Mouse (Mus musculus): ENCODE data around the gene Rpap3. TPM values are rescaled to one million over a fixed set of nuclear protein-coding genes. Genes with fewer than 3 reads are reported as not detected.

Gene Rpap3
- polyA plus RNA-seq, 1 experiment: 41.7 TPM

DNA sequence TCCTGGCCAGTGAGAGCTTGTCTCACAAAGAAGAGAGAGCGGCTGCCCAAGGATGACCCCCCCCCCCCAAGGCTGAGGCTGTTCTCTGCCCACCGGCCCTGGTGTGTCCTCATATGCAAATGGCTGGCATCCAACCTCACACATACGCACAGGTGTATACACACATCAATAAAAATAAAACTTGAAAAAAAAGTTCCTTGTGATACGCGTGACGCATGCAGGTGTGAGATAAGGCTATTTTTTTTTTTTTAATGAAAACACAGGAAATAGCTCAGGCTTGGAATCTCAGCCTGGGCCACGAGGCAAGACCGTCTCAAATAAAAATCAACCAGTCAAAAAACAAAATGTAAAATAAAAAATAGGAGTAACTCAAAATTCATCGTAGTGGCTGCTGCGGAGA is 40.7 kb upstream of the Rpap3 start:
- H3K9ac ChIP-seq (ENCODE audit: low read depth, poor library complexity, severe bottlenecking): no peak overlapping the region
- no peak for TF ChIP-seq POLR2A (IDR thresholded peaks at IDR 0.05; ENCODE audit: insufficient read depth, low read length)
- H3K27ac ChIP-seq (ENCODE audit: insufficient read depth, low read length): no peak overlapping the region
- no peak overlapping the region for H3K4me3 ChIP-seq (ENCODE audit: low read depth, low read length)
- H3K4me1 ChIP-seq (ENCODE audit: control insufficient read depth, insufficient read depth, low read length): no peaks in the 10 kb centered on the region
- H3K9me3 ChIP-seq (replicated peaks; ENCODE audit: control insufficient read depth, insufficient read depth, low read length, poor library complexity, severe bottlenecking): no peaks in the 10 kb centered on the region
- H3K36me3 ChIP-seq (ENCODE audit: control insufficient read depth, insufficient read depth, low read length, poor library complexity, severe bottlenecking): no peaks in the 10 kb centered on the region; the same call in 1 of the 2 replicates
- no peaks in the 10 kb centered on the region for H3K27me3 ChIP-seq (ENCODE audit: control insufficient read depth, insufficient read depth, low read length, poor library complexity, severe bottlenecking)

DNA sequence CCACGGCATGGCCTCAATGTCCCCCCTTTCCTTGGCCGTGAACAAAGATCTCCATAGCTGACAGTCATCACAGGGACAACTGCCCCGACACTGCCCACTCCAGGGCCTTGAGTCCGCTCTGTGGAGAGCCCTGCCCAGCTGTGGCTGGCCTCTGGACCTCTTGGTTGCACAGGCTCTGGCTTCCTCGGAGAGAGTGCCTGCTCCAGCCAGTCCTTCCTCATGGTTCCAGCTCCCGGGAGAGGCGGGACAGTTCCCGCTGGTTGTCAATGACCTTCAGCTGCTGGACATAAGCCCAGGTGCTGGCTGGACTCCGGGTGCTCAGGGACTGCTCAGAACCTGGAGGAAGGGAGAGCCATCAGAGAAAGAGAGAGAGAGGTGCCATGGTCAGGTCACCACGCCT is 39.7 kb upstream of the Rpap3 start:
- no peak overlapping the region for H3K27ac ChIP-seq (ENCODE audit: insufficient read depth, low read length)

DNA sequence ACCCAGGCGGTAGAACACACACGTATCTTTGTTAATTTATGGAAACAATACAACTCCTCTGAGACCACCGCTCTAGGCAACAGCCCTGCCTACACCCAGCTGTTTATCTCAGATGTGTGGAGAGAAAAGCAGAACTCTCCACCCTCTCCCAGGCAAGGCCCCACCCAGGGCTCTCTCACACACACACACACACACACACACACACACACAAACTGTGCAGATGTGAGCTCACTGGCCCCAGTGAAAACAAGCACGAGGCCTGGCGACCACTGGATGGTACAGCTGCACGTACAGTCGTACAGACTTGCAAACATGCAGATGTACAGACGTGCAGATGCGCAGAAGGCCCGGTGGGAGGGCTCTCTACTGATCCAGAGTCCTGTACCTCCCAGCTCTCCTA is 39.3 kb upstream of the Rpap3 start:
- no peak overlapping the region for H3K9ac ChIP-seq (ENCODE audit: low read depth, poor library complexity, severe bottlenecking)
- no peaks in the 10 kb centered on the region; the same call in 1 of the 2 replicates for H3K36me3 ChIP-seq (ENCODE audit: control insufficient read depth, insufficient read depth, low read length, poor library complexity, severe bottlenecking)
- no peaks in the 10 kb centered on the region for H3K4me1 ChIP-seq (ENCODE audit: control insufficient read depth, insufficient read depth, low read length)
- no peak overlapping the region for H3K4me3 ChIP-seq (ENCODE audit: low read depth, low read length)
- no peak overlapping the region for H3K27ac ChIP-seq (ENCODE audit: insufficient read depth, low read length)
- H3K27me3 ChIP-seq (ENCODE audit: control insufficient read depth, insufficient read depth, low read length, poor library complexity, severe bottlenecking): no peaks in the 10 kb centered on the region
- TF ChIP-seq EP300 (IDR thresholded peaks at IDR 0.05; ENCODE audit: insufficient read depth, low read depth, low read length) (no peak), CTCF (IDR thresholded peaks at IDR 0.05; ENCODE audit: low read depth, low read length) (no peak), POLR2A (IDR thresholded peaks at IDR 0.05; ENCODE audit: insufficient read depth, low read length) (no peak)
- H3K9me3 ChIP-seq (replicated peaks; ENCODE audit: control insufficient read depth, insufficient read depth, low read length, poor library complexity, severe bottlenecking): no peaks in the 10 kb centered on the region

More for the DNA sequence above, 39.7 kb upstream of the Rpap3 start:
- Histone ChIP-seq H3K36me3 (ENCODE audit: control insufficient read depth, insufficient read depth, low read length, poor library complexity, severe bottlenecking) (no peaks in the 10 kb centered on the region; the same call in 1 of the 2 replicates), H3K4me3 (ENCODE audit: low read depth, low read length) (no peak overlapping the region), H3K4me1 (ENCODE audit: control insufficient read depth, insufficient read depth, low read length) (no peaks in the 10 kb centered on the region), H3K9me3 (replicated peaks; ENCODE audit: control insufficient read depth, insufficient read depth, low read length, poor library complexity, severe bottlenecking) (no peaks in the 10 kb centered on the region), H3K27me3 (ENCODE audit: control insufficient read depth, insufficient read depth, low read length, poor library complexity, severe bottlenecking) (no peaks in the 10 kb centered on the region), H3K9ac (ENCODE audit: low read depth, poor library complexity, severe bottlenecking) (no peak overlapping the region)
- no peak for TF ChIP-seq EP300 (IDR thresholded peaks at IDR 0.05; ENCODE audit: insufficient read depth, low read depth, low read length)
- no peak for TF ChIP-seq POLR2A (IDR thresholded peaks at IDR 0.05; ENCODE audit: insufficient read depth, low read length)
- TF ChIP-seq CTCF (IDR thresholded peaks at IDR 0.05; ENCODE audit: low read depth, low read length): no peak

DNA sequence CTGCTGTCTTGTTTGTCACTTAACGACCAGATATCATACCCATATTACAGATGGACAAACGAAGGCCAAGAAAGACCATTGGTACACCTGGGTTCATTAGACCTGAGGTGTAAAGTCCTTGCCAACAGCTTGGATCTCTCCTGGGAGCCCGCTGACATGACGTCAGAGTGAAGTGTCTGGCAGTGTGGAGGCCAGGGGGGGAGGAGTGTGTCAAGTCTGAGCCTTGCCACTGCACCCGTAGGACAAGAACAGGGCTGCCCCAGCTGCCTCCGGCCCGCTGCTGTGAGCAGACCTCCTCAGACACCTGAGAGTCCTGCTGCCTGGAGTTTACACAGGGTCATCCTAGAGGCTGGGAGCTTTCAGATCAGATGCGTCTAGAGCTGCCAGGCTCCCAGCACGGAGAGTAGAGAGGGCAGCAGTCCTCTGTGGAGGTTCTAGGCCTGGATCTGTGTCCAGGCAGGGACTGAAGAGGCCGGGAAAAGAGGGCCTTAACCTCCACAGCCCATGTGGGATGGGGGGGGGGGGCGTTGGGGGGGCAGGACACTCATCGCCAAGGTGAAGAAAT is 38.4 kb upstream of the Rpap3 start:
- no peak overlapping the region for H3K4me3 ChIP-seq (ENCODE audit: low read depth, low read length)
- no peaks in the 10 kb centered on the region for H3K4me1 ChIP-seq (ENCODE audit: control insufficient read depth, insufficient read depth, low read length)
- no peaks in the 10 kb centered on the region; the same call in 1 of the 2 replicates for H3K36me3 ChIP-seq (ENCODE audit: control insufficient read depth, insufficient read depth, low read length, poor library complexity, severe bottlenecking)
- no peaks in the 10 kb centered on the region for H3K27me3 ChIP-seq (ENCODE audit: control insufficient read depth, insufficient read depth, low read length, poor library complexity, severe bottlenecking)
- no peak overlapping the region for H3K27ac ChIP-seq (ENCODE audit: insufficient read depth, low read length)
- no peaks in the 10 kb centered on the region for H3K9me3 ChIP-seq (replicated peaks; ENCODE audit: control insufficient read depth, insufficient read depth, low read length, poor library complexity, severe bottlenecking)
- H3K9ac ChIP-seq (ENCODE audit: low read depth, poor library complexity, severe bottlenecking): no peak overlapping the region
- TF ChIP-seq CTCF (IDR thresholded peaks at IDR 0.05; ENCODE audit: low read depth, low read length) (no peak), EP300 (IDR thresholded peaks at IDR 0.05; ENCODE audit: insufficient read depth, low read depth, low read length) (no peak), POLR2A (IDR thresholded peaks at IDR 0.05; ENCODE audit: insufficient read depth, low read length) (no peak)

DNA sequence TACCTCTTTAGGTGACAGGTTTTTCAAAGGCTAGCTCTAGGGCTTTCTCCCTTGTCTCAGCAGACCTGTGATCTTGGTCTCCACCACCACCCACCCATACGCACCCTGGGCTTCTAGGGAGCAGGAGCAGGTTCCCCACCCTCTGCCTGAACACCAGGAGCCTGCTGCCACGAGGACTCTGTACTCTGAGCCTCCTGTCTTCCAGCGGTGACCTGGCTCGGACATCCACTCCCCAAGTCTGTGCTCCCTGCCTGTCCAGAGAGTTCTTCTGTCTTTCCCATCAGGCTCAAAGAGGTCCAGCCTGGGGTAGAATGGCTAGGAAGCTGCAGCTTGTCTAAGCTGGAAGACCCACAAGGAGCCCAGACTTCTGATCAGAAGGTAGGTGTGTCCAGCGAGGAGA is 37.6 kb upstream of the Rpap3 start:
- no peaks in the 10 kb centered on the region for H3K4me1 ChIP-seq (ENCODE audit: control insufficient read depth, insufficient read depth, low read length)
- no peaks in the 10 kb centered on the region for H3K9me3 ChIP-seq (replicated peaks; ENCODE audit: control insufficient read depth, insufficient read depth, low read length, poor library complexity, severe bottlenecking)
- no peak overlapping the region for H3K27ac ChIP-seq (ENCODE audit: insufficient read depth, low read length)
- H3K9ac ChIP-seq (ENCODE audit: low read depth, poor library complexity, severe bottlenecking): no peak overlapping the region
- H3K36me3 ChIP-seq (ENCODE audit: control insufficient read depth, insufficient read depth, low read length, poor library complexity, severe bottlenecking): no peaks in the 10 kb centered on the region; the same call in 1 of the 2 replicates
- no peaks in the 10 kb centered on the region for H3K27me3 ChIP-seq (ENCODE audit: control insufficient read depth, insufficient read depth, low read length, poor library complexity, severe bottlenecking)
- H3K4me3 ChIP-seq (ENCODE audit: low read depth, low read length): no peak overlapping the region
- TF ChIP-seq POLR2A (IDR thresholded peaks at IDR 0.05; ENCODE audit: insufficient read depth, low read length) (no peak), CTCF (IDR thresholded peaks at IDR 0.05; ENCODE audit: low read depth, low read length) (no peak), EP300 (IDR thresholded peaks at IDR 0.05; ENCODE audit: insufficient read depth, low read depth, low read length) (no peak)

DNA sequence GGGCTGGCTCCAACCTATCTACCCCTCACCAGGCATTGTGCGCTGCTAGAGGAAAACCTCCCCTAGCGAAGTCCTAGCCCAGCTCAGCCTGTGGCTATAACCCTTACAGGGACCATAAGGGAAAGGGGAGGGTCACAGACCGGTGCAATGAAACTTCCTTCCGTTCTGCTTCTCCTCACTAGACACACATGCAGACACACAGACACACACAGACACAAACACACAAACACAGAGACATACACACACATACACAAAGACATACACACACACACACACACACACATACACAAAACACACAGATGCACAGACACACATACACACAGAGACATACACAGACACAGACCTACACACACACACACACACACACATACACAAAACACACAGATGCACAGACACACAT is 37.0 kb upstream of the Rpap3 start:
- Histone ChIP-seq H3K27ac (ENCODE audit: insufficient read depth, low read length) (no peak overlapping the region), H3K9me3 (replicated peaks; ENCODE audit: control insufficient read depth, insufficient read depth, low read length, poor library complexity, severe bottlenecking) (no peaks in the 10 kb centered on the region; the same call in 1 of the 2 replicates), H3K4me3 (ENCODE audit: low read depth, low read length) (no peak overlapping the region), H3K9ac (ENCODE audit: low read depth, poor library complexity, severe bottlenecking) (no peak overlapping the region), H3K27me3 (ENCODE audit: control insufficient read depth, insufficient read depth, low read length, poor library complexity, severe bottlenecking) (no peaks in the 10 kb centered on the region), H3K36me3 (ENCODE audit: control insufficient read depth, insufficient read depth, low read length, poor library complexity, severe bottlenecking) (no peaks in the 10 kb centered on the region; the same call in 1 of the 2 replicates), H3K4me1 (ENCODE audit: control insufficient read depth, insufficient read depth, low read length) (no peaks in the 10 kb centered on the region)
- no peak for TF ChIP-seq CTCF (IDR thresholded peaks at IDR 0.05; ENCODE audit: low read depth, low read length)
- TF ChIP-seq POLR2A (IDR thresholded peaks at IDR 0.05; ENCODE audit: insufficient read depth, low read length): no peak
- TF ChIP-seq EP300 (IDR thresholded peaks at IDR 0.05; ENCODE audit: insufficient read depth, low read depth, low read length): no peak

Data from ES-Bruce4 (cell line).